34 mouse cellular contexts compared by ENCODE assay signal in genomic region chrX:93697596-93697995, GRCm38 (mm10).
"Had no signal": no experiment of that assay in that cellular context is flagged by ENCODE, and none has a peak within 500 bp of the region (broad histone marks: within the 10 kb centered on the region; RNA-seq: fewer than 3 reads in every experiment).

No protein-coding gene starts in this region.

- DNase-seq: heart, postnatal 10 days; heart, postnatal 14 days; heart, postnatal 36 days; heart, postnatal 4 days; kidney, adult 11 months; kidney, adult 18-20 months; kidney, adult 2 months; kidney, adult 8-10 months; kidney, adult 9 months; kidney, postnatal 10 days; kidney, postnatal 14 days; kidney, postnatal 25 days; kidney, postnatal 36 days; kidney, postnatal 4 days; layer of hippocampus, adult 9-11 months; layer of hippocampus, postnatal 36 days had no signal

- H3K4me3 ChIP-seq: heart, embryonic 10.5 days; heart, embryonic 12.5 days; heart, embryonic 13.5 days; heart, embryonic 15.5 days; hindbrain, embryonic 10.5 days; hindbrain, embryonic 12.5 days; hindbrain, embryonic 13.5 days; hindbrain, embryonic 15.5 days; intestine, embryonic 15.5 days; kidney, embryonic 15.5 days; layer of hippocampus, adult 2 months had no signal

- H3K9ac ChIP-seq: heart, embryonic 12.5 days; heart, embryonic 13.5 days; heart, embryonic 15.5 days; hindbrain, embryonic 12.5 days; hindbrain, embryonic 13.5 days; hindbrain, embryonic 14.5 days; hindbrain, embryonic 15.5 days; intestine, embryonic 15.5 days; kidney, embryonic 15.5 days had no signal

- H3K27ac ChIP-seq: heart, embryonic 10.5 days; heart, embryonic 13.5 days; heart, embryonic 15.5 days; hindbrain, embryonic 10.5 days; hindbrain, embryonic 12.5 days; hindbrain, embryonic 13.5 days; hindbrain, embryonic 14.5 days; hindbrain, embryonic 15.5 days; hindbrain, postnatal 0 days; intestine, embryonic 15.5 days; kidney, embryonic 15.5 days; kidney, postnatal 0 days; layer of hippocampus, adult 2 months had no signal

- H3K9me3 ChIP-seq: heart, embryonic 10.5 days; heart, embryonic 12.5 days; heart, embryonic 13.5 days; heart, embryonic 15.5 days; hindbrain, embryonic 10.5 days; hindbrain, embryonic 12.5 days; hindbrain, embryonic 13.5 days; hindbrain, embryonic 15.5 days; intestine, embryonic 15.5 days; kidney, embryonic 15.5 days had no signal

- ATAC-seq: hindbrain, embryonic 16.5 days; hindbrain, postnatal 0 days; inflammation-experienced regulatory T-cells, adult 6 months; intestine, embryonic 15.5 days; intestine, embryonic 16.5 days; intestine, postnatal 0 days had no signal

- H3K27me3 ChIP-seq: heart, embryonic 12.5 days; heart, embryonic 13.5 days; heart, embryonic 15.5 days; hindbrain, embryonic 12.5 days; hindbrain, embryonic 13.5 days; hindbrain, embryonic 15.5 days; intestine, embryonic 15.5 days had no signal

- H3K36me3 ChIP-seq: heart, embryonic 10.5 days; heart, embryonic 12.5 days; heart, embryonic 13.5 days; heart, embryonic 15.5 days; hindbrain, embryonic 10.5 days; hindbrain, embryonic 12.5 days; hindbrain, embryonic 13.5 days; hindbrain, embryonic 15.5 days; intestine, embryonic 15.5 days; kidney, embryonic 15.5 days had no signal

- H3K4me1 ChIP-seq: heart, embryonic 10.5 days; hindbrain, embryonic 10.5 days; hindbrain, embryonic 12.5 days; hindbrain, embryonic 13.5 days; intestine, embryonic 15.5 days had no signal
